Mouse (Mus musculus) ES-E14 (cell line): ENCODE measurements at regions not wholly inside any gene's neighbourhood (a gene's known extent, or its start where the extent isn't known, plus 50 kb on each side); places are given as distances from the start of the nearest gene placed in this dataset.

Source experiments
- DNase-seq: peaks from one replicate; pipeline ENCODE4 v3.0.0-alpha.2; 2013; ENCODE audit warnings: low read depth, low spot score
- H3K27ac ChIP-seq: 2 replicates; pipeline ENCODE4 v1.5.1; 2012; ENCODE audit warnings: low read depth, mild to moderate bottlenecking, low read length, moderate library complexity, mixed read lengths; ENCODE audit not compliant: poor library complexity, insufficient read depth, severe bottlenecking
- H3K36me3 ChIP-seq: 2 replicates; pipeline ENCODE4 v1.6.1; 2012; ENCODE audit warnings: mild to moderate bottlenecking, low read length, moderate library complexity, mixed read lengths; ENCODE audit not compliant: control insufficient read depth, poor library complexity, insufficient read depth, severe bottlenecking
- H3K4me1 ChIP-seq, 2 experiments: fragments of 150-350 bp in 1 of 2; sonication (generic) in 1 of 2; 2 replicates each; pipeline ENCODE4 v1.6.1; 2012; ENCODE audit warnings: low read length in 2 of 2, mild to moderate bottlenecking in 1 of 2, mixed read lengths in 1 of 2; ENCODE audit not compliant: control insufficient read depth in 2 of 2, insufficient read depth in 2 of 2, poor library complexity in 1 of 2
- H3K4me3 ChIP-seq, 2 experiments: fragments of 150-350 bp in 1 of 2; sonication (generic) in 1 of 2; 2 replicates each; pipeline ENCODE4 v1.5.1; 2012; ENCODE audit warnings: low read length in 2 of 2, low read depth in 1 of 2, mild to moderate bottlenecking in 1 of 2, mixed read lengths in 1 of 2; ENCODE audit not compliant: insufficient read depth in 1 of 2, poor library complexity in 1 of 2, severe bottlenecking in 1 of 2
- H3K9ac ChIP-seq: 2 replicates; pipeline ENCODE4 v1.6.1; 2012; ENCODE audit warnings: low read depth, mild to moderate bottlenecking, low read length, mixed read lengths; ENCODE audit not compliant: poor library complexity, insufficient read depth, severe bottlenecking
- H3K9me3 ChIP-seq: fragments of 150-350 bp; sonication (generic); 2 replicates; pipeline ENCODE4 v1.6.1; 2012; ENCODE audit warnings: low read depth, mild to moderate bottlenecking, low read length; ENCODE audit not compliant: control insufficient read depth, insufficient read depth
- CHD2 ChIP-seq: IDR thresholded peaks from 2 replicates; pipeline ENCODE4 v1.6.1; 2014; ENCODE audit warnings: mild to moderate bottlenecking, low read depth, low read length, inconsistent platforms
- HCFC1 ChIP-seq: IDR thresholded peaks from 2 replicates; pipeline ENCODE4 v1.6.1; 2012; ENCODE audit warnings: low read length, inconsistent platforms, borderline replicate concordance; ENCODE audit not compliant: insufficient read depth
- MAFK ChIP-seq: IDR thresholded peaks from 2 replicates; pipeline ENCODE4 v1.6.1; 2014; ENCODE audit warnings: mild to moderate bottlenecking, low read depth, low read length, inconsistent platforms; ENCODE audit not compliant: insufficient read depth
- ZC3H11A ChIP-seq: IDR thresholded peaks from 2 replicates; pipeline ENCODE4 v1.6.1; 2012; ENCODE audit warnings: low read depth, mild to moderate bottlenecking, inconsistent platforms, low read length, borderline replicate concordance
- ZNF384 ChIP-seq: IDR thresholded peaks from 2 replicates; pipeline ENCODE4 v1.6.1; 2012; ENCODE audit warnings: low read depth, low read length, inconsistent platforms
- in situ Hi-C, 2 experiments: fragments of 600-800 bp; cut with MboI; formaldehyde crosslinking; loops; one replicate each; pipeline ENCODE4 v1.15.1; 2025; ENCODE audit warnings: low sequenced_read_pairs in 2 of 2, inconsistent platforms in 1 of 2; ENCODE audit not compliant: unreplicated experiment in 2 of 2

DNA sequence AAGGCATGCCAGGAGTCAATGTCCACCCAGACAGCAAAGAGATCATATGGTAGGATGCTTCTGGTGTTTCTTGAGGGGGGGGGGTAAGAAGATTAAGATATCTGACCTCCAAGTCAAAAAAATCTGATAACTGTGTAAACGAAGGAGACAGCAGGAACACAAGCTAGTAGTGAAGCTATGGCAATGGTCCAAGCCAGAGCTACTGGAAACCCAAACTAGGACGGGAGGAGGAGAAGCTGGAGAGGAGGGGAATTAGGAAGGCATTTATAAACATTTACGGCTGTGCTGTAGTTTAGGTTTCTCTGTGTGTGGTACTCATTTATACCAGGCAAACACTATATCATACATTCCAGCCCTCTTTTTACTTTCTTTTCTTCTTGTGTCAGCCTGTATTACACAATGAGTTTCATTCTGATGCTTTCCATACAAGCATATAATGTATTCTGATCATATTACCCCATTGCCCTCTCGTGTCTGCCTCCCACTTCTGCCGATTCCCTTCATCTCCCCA is 84.7 kb downstream of the H2al1j start:
- Histone ChIP-seq H3K9me3 (no peaks in the 10 kb centered on the region), H3K9ac (no peak overlapping the region), H3K4me3 (no peak overlapping the region), H3K4me1 (0 out of 4 replicates have a peak, but pooled peaks cover 0 to 2% of the 10 kb centered on the region in 2 experiments), H3K27ac (no peak overlapping the region), H3K36me3 (no peaks in the 10 kb centered on the region)
- no peak for DNase-seq
- in situ Hi-C loops, result no loop called here
- no peak for TF ChIP-seq CHD2
- no peak for TF ChIP-seq MAFK
- no peak for TF ChIP-seq HCFC1
- no peak for TF ChIP-seq ZC3H11A
- TF ChIP-seq ZNF384, result no peak

DNA sequence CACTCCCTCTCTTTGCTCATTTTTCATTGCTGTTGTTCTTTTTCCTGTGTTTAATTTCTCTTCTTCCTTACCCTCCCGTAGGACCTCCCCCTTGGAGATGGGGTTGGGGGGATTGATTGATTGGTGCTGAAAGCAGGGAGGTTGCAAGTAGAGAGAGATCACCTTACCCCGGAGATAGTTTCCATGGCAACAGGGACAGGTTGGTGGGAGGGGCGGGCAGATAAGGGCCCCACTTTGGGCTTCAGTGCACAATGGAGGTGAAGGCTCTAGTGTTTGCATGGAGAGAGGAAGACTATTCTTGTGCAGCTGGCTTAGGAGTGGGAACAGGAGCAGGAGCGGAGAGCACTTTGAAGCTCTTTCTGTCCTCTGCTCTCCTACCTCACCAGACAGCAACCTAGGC is 88.0 kb downstream of the H2al1j start:
- DNase-seq, result no peak
- Histone ChIP-seq H3K36me3 (no peaks in the 10 kb centered on the region), H3K9ac (no peak overlapping the region), H3K4me1 (0 out of 4 replicates have a peak, but pooled peaks cover 0 to 2% of the 10 kb centered on the region in 2 experiments), H3K4me3 (no peak overlapping the region), H3K27ac (no peak overlapping the region), H3K9me3 (no peaks in the 10 kb centered on the region)
- TF ChIP-seq CHD2 (no peak), MAFK (no peak), ZNF384 (no peak), HCFC1 (no peak), ZC3H11A (no peak)
- in situ Hi-C loops, result no loop called here

DNA sequence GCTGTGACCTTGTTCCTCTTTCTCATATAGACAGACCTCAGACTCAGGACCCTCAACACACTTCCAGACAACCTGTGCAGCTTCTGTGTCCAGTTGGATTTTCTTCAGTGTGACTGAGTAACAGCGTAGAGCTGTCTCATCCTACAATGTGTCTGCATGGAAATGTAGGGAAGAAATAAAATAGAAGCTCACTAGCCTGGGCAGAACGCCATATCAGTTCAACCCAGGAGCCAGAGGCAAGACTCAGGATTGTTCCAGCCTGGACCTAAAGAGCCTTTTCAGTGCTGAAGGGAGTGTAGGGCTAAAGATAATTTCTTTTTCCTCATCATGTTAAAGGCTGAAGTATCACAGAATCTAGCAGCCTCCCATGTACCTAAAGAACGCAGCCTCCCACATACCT is 88.9 kb downstream of the H2al1j start:
- DNase-seq, result no peak
- Histone ChIP-seq H3K4me1 (0 out of 4 replicates have a peak, but pooled peaks cover 0 to 2% of the 10 kb centered on the region in 2 experiments), H3K4me3 (no peak overlapping the region), H3K9me3 (no peaks in the 10 kb centered on the region), H3K36me3 (no peaks in the 10 kb centered on the region), H3K27ac (no peak overlapping the region), H3K9ac (no peak overlapping the region)
- in situ Hi-C loops, result no loop called here
- TF ChIP-seq MAFK, result no peak
- no peak for TF ChIP-seq ZC3H11A
- TF ChIP-seq CHD2, result no peak
- TF ChIP-seq HCFC1, result no peak
- no peak for TF ChIP-seq ZNF384

DNA sequence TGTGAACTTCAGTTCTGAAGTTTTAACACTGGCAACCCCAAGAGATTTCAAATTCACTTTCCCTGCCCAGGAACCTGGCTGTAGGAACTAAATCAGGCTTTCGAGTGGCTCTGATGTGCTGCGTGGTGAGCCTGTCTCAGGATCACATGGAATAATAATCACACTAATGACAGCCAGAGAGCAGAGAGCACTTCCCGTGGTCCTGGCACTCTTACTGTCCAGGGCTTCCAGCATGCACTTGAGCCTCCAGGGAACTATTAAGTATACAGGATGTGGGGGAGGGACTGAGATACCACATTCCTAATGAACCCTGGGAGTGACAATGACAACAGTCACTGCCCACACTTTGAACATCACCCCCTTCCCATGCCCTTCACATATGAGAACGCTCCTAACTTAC is 90.2 kb downstream of the H2al1j start:
- in situ Hi-C loops, result no loop called here
- H3K27ac ChIP-seq, result no peak overlapping the region
- no peaks in the 10 kb centered on the region for H3K36me3 ChIP-seq

DNA sequence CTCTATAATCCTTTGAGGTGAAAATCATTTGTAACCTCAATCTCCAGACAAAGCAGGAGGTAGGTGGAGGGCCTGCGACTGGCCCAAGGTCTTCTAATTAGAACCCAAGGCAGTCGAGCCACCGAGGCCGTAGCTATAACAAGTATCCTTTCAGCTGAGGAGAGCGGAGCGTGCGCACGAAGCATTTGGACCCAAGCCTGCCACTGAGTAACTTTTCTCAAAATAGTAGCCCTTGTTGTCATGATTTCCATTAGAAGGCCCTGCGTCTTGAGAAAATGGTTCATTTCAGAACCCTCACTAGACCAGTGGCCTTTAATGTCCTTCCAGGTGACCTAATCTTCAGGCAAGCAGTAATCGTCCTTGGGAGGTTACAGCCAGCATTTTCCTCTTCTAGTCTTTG is 90.6 kb downstream of the H2al1j start:
- H3K9me3 ChIP-seq, result no peaks in the 10 kb centered on the region
- TF ChIP-seq ZC3H11A (no peak), CHD2 (no peak), ZNF384 (no peak), HCFC1 (no peak), MAFK (no peak)
- in situ Hi-C loops, result no loop called here

More for the DNA sequence above, 90.2 kb downstream of the H2al1j start:
- Histone ChIP-seq H3K4me1 (0 out of 4 replicates have a peak, but pooled peaks cover 0 to 2% of the 10 kb centered on the region in 2 experiments), H3K9ac (no peak overlapping the region), H3K4me3 (no peak overlapping the region), H3K9me3 (no peaks in the 10 kb centered on the region)
- TF ChIP-seq ZNF384 (no peak), CHD2 (no peak), HCFC1 (no peak), ZC3H11A (no peak), MAFK (no peak)
- no peak for DNase-seq

More for the DNA sequence above, 90.6 kb downstream of the H2al1j start:
- Histone ChIP-seq H3K27ac (no peak overlapping the region), H3K4me3 (no peak overlapping the region), H3K9ac (no peak overlapping the region), H3K4me1 (0 out of 4 replicates have a peak, but pooled peaks cover 0 to 2% of the 10 kb centered on the region in 2 experiments), H3K36me3 (no peaks in the 10 kb centered on the region)
- DNase-seq, result no peak
